Mouse (Mus musculus): ENCODE results near the gene Hist2h3b.

The Hist2h3b gene

GRCm38 (mm10) chr3:96298360-96298759 is 29.9 kb downstream of the Hist2h3b start:
- DNase-seq (ENCODE audit: low read depth), result no peak

DNA sequence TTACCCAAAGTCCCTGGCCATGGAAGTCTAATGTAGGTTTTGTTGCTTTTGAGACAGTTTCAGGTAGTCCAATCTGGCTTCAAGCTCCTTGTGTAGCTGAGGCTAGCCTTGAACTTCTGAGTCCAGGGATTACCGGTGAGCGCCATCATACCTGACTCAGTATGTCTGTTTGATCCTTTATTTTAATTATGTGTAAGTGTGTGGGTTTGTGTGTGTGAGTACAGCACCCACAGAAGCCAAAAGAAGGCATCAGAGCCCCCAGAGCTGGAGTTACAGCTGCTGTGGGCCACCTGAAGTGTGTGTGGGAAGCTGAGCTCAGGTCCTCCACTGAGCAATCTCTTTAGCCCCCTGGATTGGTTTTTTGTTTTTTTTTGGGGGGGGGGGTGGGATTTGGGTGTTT is 31.1 kb downstream of the Hist2h3b start:
- no peak for DNase-seq (ENCODE audit: low read depth)

DNA sequence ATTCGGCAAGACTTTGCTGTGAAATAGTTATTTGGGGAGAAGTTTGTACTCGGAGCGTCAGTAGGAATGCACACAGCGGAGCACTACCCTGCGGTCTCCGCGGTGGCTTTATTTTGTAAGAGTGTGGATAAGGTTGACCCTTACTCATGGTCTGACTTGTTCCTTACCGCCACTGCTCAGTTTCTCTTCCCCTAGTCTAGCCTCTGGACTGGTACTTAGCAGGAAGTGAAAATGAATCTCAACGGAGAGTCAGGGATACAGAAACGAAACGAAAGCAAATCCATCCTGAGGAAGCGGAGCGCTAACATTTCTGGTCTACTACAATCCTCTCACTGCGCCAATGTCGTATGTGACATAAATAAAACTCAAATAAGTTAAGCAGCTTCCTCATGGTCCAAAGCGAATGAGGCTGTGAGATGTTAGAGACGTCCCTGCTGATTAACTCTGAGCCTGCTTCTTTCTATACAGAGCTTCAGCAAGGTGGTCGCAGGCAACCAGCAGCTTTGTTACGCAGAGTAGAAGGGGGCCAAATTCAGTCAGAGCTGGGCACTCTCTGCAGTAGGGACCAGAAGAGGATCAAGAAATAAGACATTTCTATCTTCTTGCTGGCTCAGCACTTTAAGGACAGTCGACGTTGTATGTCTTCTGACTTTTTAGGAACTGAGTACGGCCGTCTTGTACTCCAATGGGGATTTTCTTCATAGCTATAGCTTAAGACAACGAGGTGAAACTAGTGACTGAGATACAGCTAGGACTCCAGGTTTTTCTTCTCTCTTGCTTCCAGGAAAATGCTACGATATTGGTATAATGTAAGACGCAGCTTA is 32.5 kb downstream of the Hist2h3b start:
- no peak for DNase-seq (ENCODE audit: low read depth)

DNA sequence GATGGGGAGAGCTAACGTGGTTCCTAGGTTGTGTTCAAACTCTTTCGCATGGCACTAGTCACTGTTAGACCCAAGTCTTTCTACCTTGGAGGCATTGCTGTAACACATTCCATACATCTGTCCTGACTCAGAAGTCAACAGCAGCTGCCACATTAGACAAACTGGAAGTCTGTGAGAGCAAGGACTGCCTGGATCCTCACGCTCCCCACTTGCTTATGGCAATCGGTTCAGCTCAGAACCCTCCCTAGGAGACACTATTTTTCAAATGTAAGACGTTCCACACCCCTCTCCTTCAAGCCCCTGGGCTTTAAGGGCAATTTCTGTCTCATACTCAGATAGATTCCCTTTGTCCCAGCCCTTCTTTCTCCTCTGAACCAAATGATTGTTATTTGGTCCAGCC is 33.6 kb downstream of the Hist2h3b start:
- DNase-seq (ENCODE audit: low read depth), result no peak

- DNase-seq (ENCODE audit: low read depth), result no peak
Measured at GRCm38 (mm10) chr3:96306506-96306905, 38.1 kb downstream of the Hist2h3b start.

DNA sequence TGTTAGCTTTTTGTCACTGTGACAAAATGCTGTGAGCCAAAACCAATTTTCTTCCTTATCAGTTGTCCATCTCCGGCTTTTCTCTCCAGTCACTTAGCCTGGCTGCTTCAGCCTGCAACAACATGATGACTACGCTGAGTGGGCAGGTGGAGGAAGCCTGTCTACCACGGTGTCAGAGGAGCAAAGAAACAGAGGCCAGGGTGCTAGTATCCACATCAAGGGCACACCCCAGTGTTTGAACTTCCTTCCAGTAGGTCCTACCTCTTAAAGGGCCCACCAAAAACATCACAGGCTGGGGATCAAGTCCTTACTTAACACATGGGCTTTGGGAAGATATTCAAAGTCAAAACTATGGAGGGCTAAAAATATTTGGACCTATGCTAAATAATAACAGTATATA is 41.0 kb downstream of the Hist2h3b start:
- DNase-seq (ENCODE audit: low read depth), result no peak

- DNase-seq (ENCODE audit: low read depth), result no peak
Measured at GRCm38 (mm10) chr3:96312341-96313098, 44.1 kb downstream of the Hist2h3b start.

Data from c-Kit-positive CD71-negative TER-119-negative erythroid progenitor cells, embryonic 14.5 days (primary cell).